Mouse (Mus musculus): Measurements from ENCODE around the gene Olfr1472. TPM values are rescaled to one million over a fixed set of nuclear protein-coding genes. Genes with fewer than 3 reads are reported as not detected.
"Not testable (repeated sequence)": the region's sequence is repeated elsewhere in the genome, so short reads cannot be mapped to it uniquely, and the experiment has no call there.

Olfr1472 gene
- polyA plus RNA-seq (2012; rRNA removed): not detected in 2 replicates

DNA sequence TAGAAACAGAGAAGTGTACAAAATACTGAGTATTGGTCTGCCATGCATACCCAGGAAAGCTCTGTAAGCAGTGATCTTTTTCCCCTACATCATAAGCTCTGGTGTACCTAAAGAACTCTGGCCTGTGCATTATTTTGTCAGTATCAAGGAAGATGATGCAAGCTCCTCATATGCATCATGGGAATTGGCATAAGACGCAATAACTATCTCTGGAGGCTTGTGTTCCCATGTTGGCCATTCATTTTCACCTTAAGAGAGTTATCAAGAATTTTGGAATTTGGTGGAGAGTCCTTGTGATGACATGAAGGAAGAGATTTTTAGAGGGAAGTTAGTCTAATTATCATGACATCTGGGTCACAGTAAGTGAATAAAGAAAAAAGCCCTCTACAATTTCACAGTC, at the start of gene Olfr1472:
Gene Olfr1472 (minus strand): TSS at position 101 of the 400 bp plus-strand sequence.
- no peak for DNase-seq (ENCODE audit: extremely low spot score in 1 of 2, low spot score in 1 of 2)

DNA sequence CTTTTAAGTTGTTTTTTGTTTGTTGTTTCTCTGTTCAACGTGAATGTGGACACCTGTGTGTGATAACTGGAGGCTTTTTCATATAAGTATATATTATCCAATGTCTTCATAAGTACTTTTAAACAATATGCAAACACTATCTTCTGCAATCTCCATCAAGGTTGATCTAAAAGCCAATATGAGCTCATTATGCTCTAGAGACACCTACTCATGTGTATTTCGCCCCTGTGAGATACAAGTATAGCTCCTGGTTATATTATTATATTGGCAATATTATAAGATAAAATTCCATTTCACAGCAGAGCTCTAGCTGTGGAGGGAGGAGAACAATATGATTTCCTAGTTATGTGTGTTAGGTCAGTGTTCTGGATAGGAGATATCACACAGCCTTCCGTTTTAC, 44.4 kb upstream of the Olfr1472 start, which contains the start of gene Olfr1477:
Gene Olfr1477 (plus strand): TSS at position 301 of the 400 bp plus-strand sequence.
- no peak for DNase-seq (ENCODE audit: extremely low spot score in 1 of 2, low spot score in 1 of 2)

DNA sequence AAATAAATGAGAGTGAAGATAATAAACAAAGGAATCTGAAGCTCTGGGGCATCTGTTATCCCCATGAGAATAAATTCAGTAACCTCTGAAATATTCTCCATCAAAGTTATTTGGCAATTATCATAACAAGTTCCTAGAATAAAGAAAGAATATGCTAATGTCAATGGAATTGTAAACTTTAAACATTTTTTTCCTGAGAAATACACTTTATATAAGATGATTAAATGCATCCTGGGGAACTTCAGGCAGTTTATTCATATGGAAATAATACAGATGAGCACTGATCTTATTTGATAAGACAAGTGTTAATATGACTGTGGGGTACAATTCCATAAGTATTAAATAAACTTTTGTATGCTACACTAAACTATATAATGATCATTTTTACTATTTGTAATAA, 24.2 kb upstream of the Olfr1472 start, which contains the start of gene Olfr1475:
Gene Olfr1475 (minus strand): TSS at position 101 of the 400 bp plus-strand sequence.
- no peak for DNase-seq (ENCODE audit: extremely low spot score in 1 of 2, low spot score in 1 of 2)

GRCm38 (mm10) chr19:13469265-13469664, 13.4 kb upstream of the Olfr1472 start, which contains the start of gene Olfr1474:
TSS of gene Olfr1474 (plus strand) at chr19:13469565.
- DNase-seq (ENCODE audit: extremely low spot score in 1 of 2, low spot score in 1 of 2): not testable (repeated sequence)

- DNase-seq (ENCODE audit: extremely low spot score in 1 of 2, low spot score in 1 of 2): not testable (repeated sequence)
Measured at GRCm38 (mm10) chr19:13443109-13443508, 12.8 kb downstream of the Olfr1472 start, which contains the start of gene Olfr1471. TSS of gene Olfr1471 (plus strand) at chr19:13443409.

DNA sequence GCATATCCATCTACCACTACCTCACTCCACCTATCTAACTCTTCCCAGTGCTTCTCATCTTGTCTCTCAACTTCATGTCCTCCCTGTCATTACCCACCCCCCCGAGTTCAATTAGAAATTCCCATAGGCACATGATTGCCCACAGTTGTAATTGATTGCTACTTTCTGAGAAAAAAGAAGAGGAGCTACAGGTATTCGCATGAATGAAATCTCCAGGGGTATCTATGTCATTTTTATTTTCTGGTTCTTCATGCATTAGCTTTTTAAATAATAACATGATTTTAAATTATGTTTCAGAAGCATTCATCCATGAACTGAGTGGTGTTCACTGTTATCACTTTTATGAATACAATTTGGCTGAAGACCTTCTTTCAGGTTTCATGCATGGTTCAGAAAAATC, 48.3 kb downstream of the Olfr1472 start, which contains the start of gene Olfr1469:
Gene Olfr1469 (plus strand): TSS at position 301 of the 400 bp plus-strand sequence.
- DNase-seq (ENCODE audit: extremely low spot score in 1 of 2, low spot score in 1 of 2): no peak

Other genes starting within 250 kb of the Olfr1472 start
- 0.08 and 0.10 TPM in 2 replicates for gene Olfr1463, start 224.8 kb downstream of the Olfr1472 start, polyA plus RNA-seq (2012; rRNA removed)
- not detected in 2 replicates for gene Olfr1465, start 140.5 kb downstream of the Olfr1472 start, polyA plus RNA-seq (2012; rRNA removed)
- not detected in 2 replicates for gene Olfr1466, start 117.2 kb downstream of the Olfr1472 start, polyA plus RNA-seq (2012; rRNA removed)
- gene Olfr1467, start 93.8 kb downstream of the Olfr1472 start, polyA plus RNA-seq (2012; rRNA removed): not detected in 2 replicates
- gene Olfr1469, start 48.2 kb downstream of the Olfr1472 start, polyA plus RNA-seq (2012; rRNA removed): not detected in 2 replicates
- not detected in 2 replicates for gene Olfr1471, start 12.7 kb downstream of the Olfr1472 start, polyA plus RNA-seq (2012; rRNA removed)
- not detected in 2 replicates for gene Olfr1474, start 13.5 kb upstream of the Olfr1472 start, polyA plus RNA-seq (2012; rRNA removed)
- gene Olfr1475, start 24.1 kb upstream of the Olfr1472 start, polyA plus RNA-seq (2012; rRNA removed): not detected in 2 replicates
- 0.02 TPM in 1 of 2 replicates, not detected in the other for gene Olfr1477, start 44.5 kb upstream of the Olfr1472 start, polyA plus RNA-seq (2012; rRNA removed)
- not detected in 2 replicates for gene Olfr1480, start 71.8 kb upstream of the Olfr1472 start, polyA plus RNA-seq (2012; rRNA removed)
- gene Olfr1484, start 127.4 kb upstream of the Olfr1472 start, polyA plus RNA-seq (2012; rRNA removed): not detected in 2 replicates
- not detected in 2 replicates for gene Olfr1487, start 161.3 kb upstream of the Olfr1472 start, polyA plus RNA-seq (2012; rRNA removed)
- not detected in 2 replicates for gene Olfr1489, start 175.5 kb upstream of the Olfr1472 start, polyA plus RNA-seq (2012; rRNA removed)
- not detected in 2 replicates for gene Olfr1490, start 195.0 kb upstream of the Olfr1472 start, polyA plus RNA-seq (2012; rRNA removed)
- 0.11 TPM in 1 of 2 replicates, not detected in the other for gene Olfr1491, start 241.2 kb upstream of the Olfr1472 start, polyA plus RNA-seq (2012; rRNA removed)

Measured in frontal cortex, adult 2 months (tissue).